Mouse (Mus musculus) heart, postnatal 10 days (tissue): ENCODE results near the gene Kcnk12. TPM values are rescaled to one million over a fixed set of nuclear protein-coding genes. Genes with fewer than 3 reads are reported as not detected.

Experiments used
- DNase-seq, 2 experiments: peaks; one replicate each; pipeline ENCODE4 v3.0.0; 2021
- intact Hi-C: fragments of 180-260 bp; cut with DNase I; formaldehyde crosslinking; loops from one replicate; pipeline ENCODE4 v1.15.1; 2025
- total RNA-seq, 2 experiments: library from RNA; stranded (reverse); gene quantifications; 2 replicates each; pipeline ENCODE4 v1.2.3; 2021

Gene Kcnk12
- total RNA-seq, 2 experiments from 2014 or later, result 0.12 TPM; not detected in 1

- DNase-seq, result no peak
- intact Hi-C loops, result no loop called here
Measured at GRCm38 (mm10) chr17:87787711-87788110, 10.1 kb downstream of the Kcnk12 start.

- no peak for DNase-seq
- intact Hi-C loops, result no loop called here
Measured at GRCm38 (mm10) chr17:87785721-87786120, 12.1 kb downstream of the Kcnk12 start.

- no peak for DNase-seq
- intact Hi-C loops, result no loop called here
Measured at GRCm38 (mm10) chr17:87784911-87785310, 12.9 kb downstream of the Kcnk12 start.

- DNase-seq, result no peak
- intact Hi-C loops, result no loop called here
Measured at GRCm38 (mm10) chr17:87784141-87784831, 13.5 kb downstream of the Kcnk12 start.

- DNase-seq, result no peak
- intact Hi-C loops, result no loop called here
Measured at GRCm38 (mm10) chr17:87781244-87781643, 16.6 kb downstream of the Kcnk12 start.

GRCm38 (mm10) chr17:87780164-87780563, 17.6 kb downstream of the Kcnk12 start:
- intact Hi-C loops, result no loop called here
- no peak for DNase-seq

- no peak for DNase-seq
- intact Hi-C loops, result no loop called here
Measured at GRCm38 (mm10) chr17:87774982-87775381, 22.8 kb downstream of the Kcnk12 start.

GRCm38 (mm10) chr17:87773175-87773574, 24.6 kb downstream of the Kcnk12 start:
- intact Hi-C loops, result no loop called here
- DNase-seq, result no peak

GRCm38 (mm10) chr17:87770766-87771165, 27.0 kb downstream of the Kcnk12 start:
- DNase-seq, result peak in 1 of 2 experiments; percentile 9
- intact Hi-C loops, result no loop called here

- no peak for DNase-seq
- intact Hi-C loops, result no loop called here
Measured at GRCm38 (mm10) chr17:87766888-87767287, 30.9 kb downstream of the Kcnk12 start.

- intact Hi-C loops, result no loop called here
- DNase-seq, result no peak
Measured at GRCm38 (mm10) chr17:87765031-87765430, 32.8 kb downstream of the Kcnk12 start.

- no peak for DNase-seq
- intact Hi-C loops, result no loop called here
Measured at GRCm38 (mm10) chr17:87763146-87763545, 34.6 kb downstream of the Kcnk12 start.

- DNase-seq, result no peak
- intact Hi-C loops, result no loop called here
Measured at GRCm38 (mm10) chr17:87760315-87760714, 37.5 kb downstream of the Kcnk12 start.

- intact Hi-C loops, result no loop called here
- peak; percentile 22 to 39 for DNase-seq
Measured at GRCm38 (mm10) chr17:87745926-87746888, 51.6 kb downstream of the Kcnk12 start.

- intact Hi-C loops, result no loop called here
- peak in 1 of 2 experiments; percentile 5 for DNase-seq
Measured at GRCm38 (mm10) chr17:87744985-87745925, 52.5 kb downstream of the Kcnk12 start.

GRCm38 (mm10) chr17:87739835-87740234, 58.0 kb downstream of the Kcnk12 start:
- DNase-seq, result no peak
- intact Hi-C loops, result no loop called here

GRCm38 (mm10) chr17:87737144-87737543, 60.6 kb downstream of the Kcnk12 start:
- intact Hi-C loops, result no loop called here
- DNase-seq, result no peak

GRCm38 (mm10) chr17:87734471-87734870, 63.3 kb downstream of the Kcnk12 start:
- DNase-seq, result no peak
- intact Hi-C loops, result no loop called here

GRCm38 (mm10) chr17:87731962-87732361, 65.8 kb downstream of the Kcnk12 start:
- DNase-seq, result no peak
- intact Hi-C loops, result no loop called here

GRCm38 (mm10) chr17:87726489-87727356, 71.1 kb downstream of the Kcnk12 start:
- intact Hi-C loops, result no loop called here
- DNase-seq, result no peak
